Mouse (Mus musculus): ENCODE data around the gene Rusc2.

DNA sequence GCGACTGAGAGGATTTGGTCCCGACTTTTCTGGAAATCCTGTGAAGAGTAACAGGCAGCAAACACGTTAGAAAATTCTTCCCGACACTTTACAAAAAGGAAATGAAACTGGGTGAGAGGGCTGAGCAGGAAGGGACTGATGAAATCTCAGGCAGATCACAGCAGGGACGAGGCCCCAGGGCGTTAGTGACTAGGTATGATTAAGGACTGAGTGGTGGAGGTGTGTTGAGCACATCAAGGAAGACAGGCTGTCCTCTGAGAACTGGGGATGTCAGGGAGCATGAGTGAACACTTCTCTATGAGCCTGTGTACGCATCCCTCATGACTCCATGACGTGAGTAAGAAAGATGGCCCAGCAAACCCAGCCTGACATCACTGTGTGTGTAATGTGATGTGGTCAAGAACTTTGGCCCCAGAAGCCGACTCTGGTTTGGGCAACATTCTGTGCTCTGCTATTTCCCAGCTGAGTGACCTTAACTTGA lies 38.1 kb downstream of the Rusc2 start:
- TF ChIP-seq CTCF (IDR thresholded peaks at IDR 0.05; ENCODE audit: low read depth, low read length) (no peak), TAL1 (conservative IDR thresholded peaks at IDR 0.05; ENCODE audit: low read depth, low read length) (no peak), GATA1 (IDR thresholded peaks at IDR 0.05; ENCODE audit: borderline replicate concordance, low read length) (no peak), POLR2AphosphoS5 (IDR thresholded peaks at IDR 0.05; ENCODE audit: insufficient replicate concordance, low read depth, low read length) (no peak)

All from G1E (cell line).